Mouse (Mus musculus): ENCODE measurements around the gene Itga4.

GRCm38 (mm10) chr2:79256880-79257279 lies 1.7 kb downstream of the Itga4 start:
- TF ChIP-seq MAFK (IDR thresholded peaks at IDR 0.05; ENCODE audit: borderline replicate concordance, low read depth, low read length) (no peak), MAZ (IDR thresholded peaks at IDR 0.05; ENCODE audit: low read depth, low read length) (no peak), POLR2A (IDR thresholded peaks at IDR 0.05; ENCODE audit: control insufficient read depth in 1 of 2, insufficient read depth in 1 of 2, low read depth in 1 of 2, low read length in 2 of 2, poor library complexity in 1 of 2) (no peak; a peak in 1 of 4 replicates), CTCF (IDR thresholded peaks at IDR 0.05 in 2 of 3, conservative IDR thresholded peaks at IDR 0.05 in 1 of 3; ENCODE audit: control insufficient read depth in 1 of 3, insufficient read depth in 1 of 3, low read depth in 2 of 3, low read length in 3 of 3, poor library complexity in 1 of 3, severe bottlenecking in 1 of 3) (no peak), MAX (IDR thresholded peaks at IDR 0.05; ENCODE audit: low read length) (peak; percentile 64), CHD1 (IDR thresholded peaks at IDR 0.05; ENCODE audit: low read depth, low read length) (peak; percentile 30; the same call in 1 of the 2 replicates), HCFC1 (IDR thresholded peaks at IDR 0.05; ENCODE audit: low read depth, low read length) (no peak)

Data from MEL (cell line).